Mouse (Mus musculus) heart, postnatal 36 days (tissue): ENCODE measurements around the gene Gm29427. TPM values are rescaled to one million over a fixed set of nuclear protein-coding genes. Genes with fewer than 3 reads are reported as not detected.

Experiments
- DNase-seq, 2 experiments: peaks; one replicate each; pipeline ENCODE4 v3.0.0; 2021 to 2022
- intact Hi-C: fragments of 180-260 bp; cut with DNase I; formaldehyde crosslinking; loops from one replicate; pipeline ENCODE4 v1.15.1; 2025
- total RNA-seq, 2 experiments: library from RNA; stranded (reverse); gene quantifications; 2 replicates each; pipeline ENCODE4 v1.2.3; 2021

Gene Gm29427
- total RNA-seq, 2 experiments from 2014 or later: 0.43 TPM; not detected in 1

DNA sequence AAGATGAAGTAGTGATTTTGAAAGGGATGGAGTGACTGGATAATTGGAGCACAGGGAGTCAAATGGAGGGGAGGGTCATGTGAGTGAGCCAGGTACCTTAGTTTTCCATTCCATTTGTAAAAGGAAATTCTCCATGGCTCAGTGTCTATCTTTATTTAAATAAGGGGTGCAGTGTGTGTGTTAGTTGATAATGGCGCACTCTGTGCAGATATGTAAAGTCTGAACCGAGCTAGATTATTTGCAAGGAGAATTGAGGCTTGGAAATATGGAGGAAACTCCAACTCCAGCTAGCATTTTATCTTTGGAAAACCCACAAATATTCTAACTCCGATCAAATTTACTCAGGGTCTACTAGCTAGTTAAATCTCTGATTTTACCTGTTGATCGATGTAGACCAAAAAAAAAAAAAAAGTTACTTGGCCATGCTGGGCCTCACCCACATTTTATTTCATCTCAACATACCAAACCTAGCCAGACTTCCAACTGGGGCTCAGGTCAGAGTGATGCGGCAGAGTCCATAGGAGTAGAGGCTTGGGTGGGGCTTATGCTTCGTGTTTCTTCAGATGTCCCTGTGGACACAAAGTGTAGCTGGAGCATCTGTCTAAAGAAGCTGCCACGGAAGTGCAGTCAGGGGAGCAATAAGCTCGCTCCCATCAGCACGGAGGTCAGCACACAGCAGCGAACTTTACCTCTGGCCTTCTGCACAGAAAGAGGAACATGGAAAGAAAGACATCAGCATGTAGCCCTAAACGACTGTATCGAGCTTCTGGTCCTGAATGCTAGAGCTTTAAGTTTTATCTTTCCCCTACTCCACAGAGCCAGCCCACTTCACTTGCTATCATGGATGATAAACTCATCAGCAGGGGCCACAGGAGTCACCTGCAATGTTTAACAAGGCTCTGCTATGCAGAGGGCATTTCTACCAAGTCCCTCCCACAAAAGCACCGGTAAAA is 17.4 kb upstream of the Gm29427 start:
- no peak for DNase-seq
- intact Hi-C loops: no loop called here

- DNase-seq: no peak
- intact Hi-C loops: no loop called here
Measured at GRCm38 (mm10) chr1:130731741-130732337, 16.2 kb upstream of the Gm29427 start, which contains the start of gene AA986860. TSS of gene AA986860 (plus strand) at chr1:130731976.

GRCm38 (mm10) chr1:130729153-130729552 is 13.6 kb upstream of the Gm29427 start, which contains the start of gene Pfkfb2:
TSS of gene Pfkfb2 (minus strand) at chr1:130729253.
- intact Hi-C loops: no loop called here
- no peak for DNase-seq

- intact Hi-C loops: no loop called here
Measured at GRCm38 (mm10) chr1:130728708-130729107, 13.1 kb upstream of the Gm29427 start.

DNA sequence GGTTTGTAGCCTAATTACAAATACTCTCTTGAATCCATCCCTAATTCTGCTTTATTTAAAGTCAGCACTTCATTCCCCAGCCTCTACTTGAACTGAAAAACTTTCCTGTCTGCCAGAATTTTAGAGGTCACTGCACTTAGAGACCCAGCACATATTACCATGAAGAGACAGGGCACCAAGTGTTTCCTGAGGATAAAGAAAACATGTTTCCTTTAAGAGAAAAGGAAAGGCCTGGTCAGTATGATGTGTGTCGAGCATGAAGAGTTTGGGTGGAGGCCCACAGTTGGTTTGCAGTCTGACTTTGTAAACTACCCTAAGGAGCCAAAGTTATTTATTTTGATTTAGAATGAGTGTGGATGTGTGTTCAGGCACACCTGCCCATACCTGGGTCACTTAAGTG is 12.5 kb upstream of the Gm29427 start:
- intact Hi-C loops: no loop called here
- DNase-seq: no peak

More at GRCm38 (mm10) chr1:130728708-130729107, 13.1 kb upstream of the Gm29427 start:
- DNase-seq: no peak

GRCm38 (mm10) chr1:130726396-130726795 is 10.8 kb upstream of the Gm29427 start:
- no peak for DNase-seq
- intact Hi-C loops: no loop called here

DNA sequence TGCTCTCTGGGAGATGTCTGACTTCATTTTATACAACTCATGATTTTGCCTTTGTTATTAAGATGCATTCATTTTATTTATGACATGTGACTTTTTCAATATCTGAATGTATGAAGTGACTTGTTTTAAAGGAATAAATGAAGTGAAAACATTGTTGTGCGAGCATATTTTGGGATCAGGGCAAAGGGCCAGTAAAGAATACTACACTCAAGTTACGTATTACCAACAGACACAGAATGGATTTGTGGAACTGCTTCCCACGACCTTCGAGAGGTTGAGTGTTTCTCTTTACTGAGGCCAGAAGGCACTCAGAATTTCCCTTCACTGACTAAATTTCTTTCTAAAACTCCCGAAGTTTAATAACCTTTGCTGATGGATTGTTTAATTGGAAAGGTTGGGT is 8.6 kb upstream of the Gm29427 start:
- DNase-seq: no peak
- intact Hi-C loops: no loop called here

- peak; percentile 91 to 96 for DNase-seq
- intact Hi-C loops: no loop called here
Measured at GRCm38 (mm10) chr1:130717291-130717871, 1.8 kb upstream of the Gm29427 start, which contains the start of gene Yod1. TSS of gene Yod1 (plus strand) at chr1:130717327.

DNA sequence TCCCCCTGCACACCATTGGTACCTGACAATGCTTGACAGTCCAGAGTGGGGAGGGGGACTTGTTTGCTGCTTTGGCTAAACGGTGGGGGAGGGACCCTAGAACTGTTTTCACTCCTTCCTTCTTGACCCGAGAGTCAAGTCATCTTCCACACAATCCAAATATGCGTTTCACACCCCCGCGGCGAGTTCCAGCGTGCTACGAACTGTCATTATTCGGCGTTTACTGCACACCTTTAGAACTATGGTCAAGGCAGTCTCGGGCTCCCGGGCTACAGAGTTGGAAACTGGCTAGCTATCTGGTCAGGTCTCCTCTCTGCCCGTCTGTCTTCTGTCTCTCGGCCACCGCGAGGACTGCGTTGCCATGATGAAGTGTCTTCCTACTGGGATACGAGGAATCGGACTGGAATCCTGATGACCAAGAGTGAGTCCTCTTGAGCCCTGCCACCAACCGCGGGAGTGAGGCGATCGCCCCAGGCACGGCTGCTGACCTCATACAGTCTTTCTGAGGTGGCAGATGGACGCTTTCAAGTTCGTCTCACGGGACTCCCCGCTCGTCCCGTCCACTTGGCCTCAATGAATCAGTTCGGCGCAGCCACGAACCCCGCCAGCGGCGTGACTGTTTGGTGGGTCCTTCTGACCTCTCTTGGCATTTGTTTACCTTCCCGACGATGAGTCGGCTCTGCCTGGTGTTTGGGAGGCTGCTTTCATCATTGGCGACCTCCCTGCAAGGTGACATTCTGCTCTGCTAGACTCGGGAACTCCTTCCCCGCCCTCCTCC is 1.1 kb upstream of the Gm29427 start:
- no peak for DNase-seq
- intact Hi-C loops: no loop called here

GRCm38 (mm10) chr1:130716218-130716512 is 566 bp upstream of the Gm29427 start:
- DNase-seq: no peak

DNA sequence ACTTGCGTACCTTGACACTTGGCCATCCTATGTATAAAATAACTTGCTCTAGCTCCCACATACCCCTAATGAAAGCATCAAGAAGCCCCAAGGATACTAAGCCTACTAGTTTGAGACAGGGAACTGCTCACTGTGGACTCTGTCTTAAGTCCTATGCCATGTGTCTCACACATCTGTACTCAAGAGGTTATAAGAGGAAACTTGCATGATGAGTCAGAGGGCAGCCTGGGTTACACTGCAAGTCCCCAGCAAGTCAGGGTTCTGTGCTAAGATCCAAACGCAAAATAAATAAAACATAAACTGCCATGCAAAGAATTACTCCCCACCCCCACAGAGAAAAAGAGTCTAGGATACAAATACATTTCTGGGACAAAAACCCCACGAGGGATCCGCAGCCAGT is 1.6 kb downstream of the Gm29427 start:
- DNase-seq: no peak
- intact Hi-C loops: no loop called here

More at GRCm38 (mm10) chr1:130716218-130716512, 566 bp upstream of the Gm29427 start:
- intact Hi-C loops: no loop called here

DNA sequence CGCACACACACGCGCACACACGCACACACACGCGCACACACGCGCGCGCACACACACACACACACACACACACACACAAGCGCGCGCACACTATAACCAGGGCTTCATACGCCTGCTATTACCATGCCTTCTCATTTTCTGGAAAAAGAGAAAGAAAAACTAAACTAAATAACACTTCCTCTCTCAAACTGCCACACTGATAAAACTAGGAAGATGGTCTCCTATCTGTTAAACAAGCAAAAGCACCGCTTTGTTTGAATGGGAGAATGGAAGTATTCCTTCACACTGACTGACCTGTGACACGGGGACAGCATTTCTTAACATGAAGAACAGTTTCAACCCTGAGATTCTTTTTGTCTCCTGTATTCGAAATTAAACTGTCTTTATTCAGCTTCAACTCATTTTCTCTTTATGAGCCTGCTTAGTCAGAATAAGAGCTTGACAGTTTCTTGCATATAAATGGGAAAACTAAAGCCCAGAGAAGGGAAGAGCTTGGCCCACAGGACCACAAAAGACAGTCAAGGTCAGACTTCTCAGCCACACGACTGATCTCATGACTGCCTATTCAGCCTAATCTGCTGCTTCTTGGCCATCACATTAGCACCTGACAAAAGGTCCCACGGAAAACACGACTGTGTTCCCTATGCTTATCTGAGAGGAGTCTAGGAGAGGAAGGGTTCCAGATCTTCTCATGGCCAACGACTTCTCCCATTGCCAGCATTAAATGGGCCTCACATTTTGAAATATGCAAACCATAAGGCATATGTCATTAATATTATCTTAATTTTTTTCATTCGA is 5.1 kb downstream of the Gm29427 start:
- intact Hi-C loops: no loop called here
- DNase-seq: peak in 1 of 2 experiments; percentile 30

GRCm38 (mm10) chr1:130703613-130704012 is 12.0 kb downstream of the Gm29427 start:
- no peak for DNase-seq
- intact Hi-C loops: no loop called here

GRCm38 (mm10) chr1:130701976-130702375 is 13.6 kb downstream of the Gm29427 start:
- intact Hi-C loops: no loop called here
- no peak for DNase-seq

- peak; percentile 72 to 77 for DNase-seq
- intact Hi-C loops: loop anchor here (10.0 kb wide), 1 partner anchor 345 kb away; no protein-coding TSS in a partner anchor
Measured at GRCm38 (mm10) chr1:130699937-130700633, 15.5 kb downstream of the Gm29427 start.

DNA sequence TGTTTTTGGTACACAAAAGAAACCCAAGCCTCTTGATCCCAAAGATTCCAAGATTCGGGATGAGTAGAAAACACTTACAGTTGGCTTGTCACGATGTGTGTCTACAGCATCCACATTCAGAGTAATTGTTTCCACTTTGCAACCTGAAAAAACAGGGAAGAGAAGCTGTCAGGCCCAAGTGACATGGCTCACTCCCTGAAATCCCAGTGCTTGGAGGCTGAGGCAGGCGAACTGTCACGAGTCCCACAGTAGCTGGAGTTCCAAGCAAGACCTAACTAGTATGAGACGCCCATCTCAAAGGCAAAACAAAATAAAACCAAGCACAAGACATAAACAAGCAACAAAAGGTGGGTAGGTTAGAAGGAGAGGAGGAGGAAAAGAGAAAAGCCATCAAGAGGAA is 17.0 kb downstream of the Gm29427 start:
- intact Hi-C loops: loop anchor here (10.0 kb wide), 1 partner anchor 346 kb away; no protein-coding TSS in a partner anchor

GRCm38 (mm10) chr1:130683905-130684304 is 31.7 kb downstream of the Gm29427 start:
- intact Hi-C loops: no loop called here
- DNase-seq: no peak

More for the DNA sequence above, 17.0 kb downstream of the Gm29427 start:
- DNase-seq: no peak

GRCm38 (mm10) chr1:130681656-130682413 is 33.8 kb downstream of the Gm29427 start:
- intact Hi-C loops: no loop called here
- DNase-seq: no peak
